Mouse (Mus musculus): Measurements from ENCODE around the gene Gstz1.
"Not testable (repeated sequence)": the region's sequence is repeated elsewhere in the genome, so short reads cannot be mapped to it uniquely, and the experiment has no call there.

GRCm38 (mm10) chr12:87154448-87154847, 7.5 kb downstream of the Gstz1 start:
- not testable (repeated sequence) for TF ChIP-seq POLR2A (IDR thresholded peaks at IDR 0.05; ENCODE audit: low read depth, low read length); CTCF (conservative IDR thresholded peaks at IDR 0.05; ENCODE audit: insufficient read depth, insufficient read length, low read depth, low read length)
